Mouse (Mus musculus): ENCODE data around the gene Creb5.

The Creb5 gene

GRCm38 (mm10) chr6:53429891-53430290 is 142.8 kb downstream of the Creb5 start:
- DNase-seq (ENCODE audit: low read depth, low spot score), result no peak

DNA sequence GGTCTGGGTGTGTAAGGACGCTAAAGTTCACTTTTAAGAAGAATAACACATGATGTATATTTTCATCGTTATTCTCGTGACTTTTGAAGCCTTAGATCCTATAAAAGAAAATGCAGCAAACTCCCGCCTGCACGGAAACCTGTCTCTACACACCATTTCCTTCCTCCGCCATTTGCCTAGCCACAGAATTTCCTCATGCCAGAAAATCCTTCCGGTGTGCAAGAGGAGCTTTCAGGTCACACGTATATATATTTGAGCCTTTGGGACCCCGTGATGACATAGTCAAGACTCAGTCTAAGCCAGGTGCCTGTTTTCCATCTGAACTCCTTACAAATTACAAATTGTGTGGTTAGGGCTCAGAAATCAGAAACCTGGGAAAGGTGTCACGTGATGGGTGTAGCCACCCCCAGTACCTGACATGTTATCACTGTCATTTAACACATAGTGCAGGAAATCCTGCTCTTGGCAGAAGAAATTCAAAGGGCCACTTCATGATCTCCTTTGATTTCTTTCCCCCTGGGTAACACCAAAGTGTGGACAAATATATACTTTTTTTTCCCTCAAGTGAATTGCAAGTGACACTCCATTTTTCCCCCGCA is 158.9 kb downstream of the Creb5 start:
- no peak for DNase-seq (ENCODE audit: low read depth, low spot score)

DNA sequence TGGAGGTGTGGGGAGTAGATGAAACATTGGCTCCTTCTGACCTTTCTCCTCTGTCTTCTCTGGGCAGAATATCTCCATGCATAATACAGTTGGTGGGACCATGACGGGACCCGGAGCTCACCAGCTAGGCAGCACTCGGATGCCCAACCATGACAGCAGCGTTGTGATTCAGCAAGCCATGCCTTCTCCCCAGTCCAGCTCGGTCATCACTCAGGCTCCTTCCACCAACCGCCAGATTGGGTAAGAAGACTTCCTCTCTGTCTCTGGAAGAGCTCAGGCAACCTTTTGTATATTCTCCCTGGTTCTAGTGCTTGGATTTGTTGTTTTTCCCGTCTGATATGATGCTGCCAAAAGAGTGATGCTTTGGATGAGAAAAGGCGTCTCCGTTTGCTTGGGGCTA is 160.4 kb downstream of the Creb5 start:
- DNase-seq (ENCODE audit: low read depth, low spot score), result no peak

DNA sequence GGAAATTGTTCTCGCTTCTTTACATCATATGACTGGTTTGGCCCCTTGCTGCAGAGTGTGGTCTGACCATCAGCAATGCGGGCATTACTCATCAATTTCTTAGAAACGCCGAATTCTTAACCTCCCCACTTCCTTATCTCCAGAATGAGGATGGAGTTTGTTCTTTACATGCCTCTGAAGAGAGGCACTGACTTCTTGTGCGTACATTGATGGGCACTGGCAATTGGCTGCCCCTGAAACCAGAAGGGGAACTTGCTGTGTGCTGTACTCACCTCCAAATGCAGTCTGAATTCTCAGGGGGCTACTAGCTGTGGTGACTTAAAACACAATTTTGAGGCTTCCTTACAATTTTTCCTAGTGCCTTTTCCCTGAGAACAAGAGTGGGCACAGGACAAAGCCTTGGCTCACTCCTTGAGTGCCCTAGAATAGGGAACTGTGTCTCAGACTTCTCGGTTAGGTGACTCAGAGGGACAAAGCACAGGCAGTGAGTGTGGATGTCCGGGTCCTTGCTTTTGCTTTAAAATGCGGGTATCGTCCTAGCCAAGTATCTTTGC is 161.3 kb downstream of the Creb5 start:
- DNase-seq (ENCODE audit: low read depth, low spot score), result no peak

- DNase-seq (ENCODE audit: low read depth, low spot score), result no peak
These were observed 162.5 kb downstream of the Creb5 start for GRCm38 (mm10) chr6:53449437-53450173.

GRCm38 (mm10) chr6:53450494-53450893 is 163.4 kb downstream of the Creb5 start:
- no peak for DNase-seq (ENCODE audit: low read depth, low spot score)

DNA sequence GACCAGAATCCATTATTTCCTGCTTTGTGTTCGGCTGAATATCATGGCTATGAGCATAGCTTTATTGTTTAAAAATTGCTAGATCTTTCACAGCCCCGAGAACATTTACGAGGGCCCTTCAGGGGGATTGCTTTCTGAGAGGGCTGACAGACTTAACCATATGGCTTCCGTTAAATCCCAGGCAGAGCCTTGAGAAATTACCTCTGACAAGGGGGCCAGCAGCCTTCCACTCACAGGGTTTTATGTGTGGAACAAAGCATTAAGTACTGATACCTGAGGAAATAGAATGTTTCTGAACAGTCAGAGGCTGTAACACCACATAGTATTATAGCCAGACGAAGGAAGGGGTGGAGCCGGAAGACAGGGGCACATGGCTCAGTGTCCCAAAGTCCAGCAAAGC is 165.2 kb downstream of the Creb5 start:
- DNase-seq (ENCODE audit: low read depth, low spot score), result no peak

DNA sequence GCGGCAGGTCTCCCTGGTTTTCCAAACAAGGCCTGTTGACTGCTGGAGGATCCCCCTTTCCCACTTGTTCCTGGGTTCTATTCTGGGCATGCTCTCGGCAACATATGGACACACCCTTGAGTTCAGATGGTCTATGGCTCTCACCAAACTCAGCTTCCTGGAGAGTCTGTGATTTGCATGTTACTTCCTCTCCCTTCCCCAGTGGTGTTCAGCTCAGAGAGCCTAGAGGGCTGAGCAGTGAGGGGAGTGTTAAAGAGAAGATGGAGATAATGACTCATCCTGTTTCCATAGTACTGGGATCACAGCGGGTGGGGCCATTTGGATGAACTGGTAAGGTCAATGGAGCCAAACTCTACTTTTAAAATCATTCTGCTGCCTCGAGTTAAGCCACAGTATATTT is 168.4 kb downstream of the Creb5 start:
- DNase-seq (ENCODE audit: low read depth, low spot score), result peak; percentile 50

GRCm38 (mm10) chr6:53456111-53456510 is 169.0 kb downstream of the Creb5 start:
- no peak for DNase-seq (ENCODE audit: low read depth, low spot score)

GRCm38 (mm10) chr6:53459995-53460747 is 173.1 kb downstream of the Creb5 start:
- no peak for DNase-seq (ENCODE audit: low read depth, low spot score)

DNA sequence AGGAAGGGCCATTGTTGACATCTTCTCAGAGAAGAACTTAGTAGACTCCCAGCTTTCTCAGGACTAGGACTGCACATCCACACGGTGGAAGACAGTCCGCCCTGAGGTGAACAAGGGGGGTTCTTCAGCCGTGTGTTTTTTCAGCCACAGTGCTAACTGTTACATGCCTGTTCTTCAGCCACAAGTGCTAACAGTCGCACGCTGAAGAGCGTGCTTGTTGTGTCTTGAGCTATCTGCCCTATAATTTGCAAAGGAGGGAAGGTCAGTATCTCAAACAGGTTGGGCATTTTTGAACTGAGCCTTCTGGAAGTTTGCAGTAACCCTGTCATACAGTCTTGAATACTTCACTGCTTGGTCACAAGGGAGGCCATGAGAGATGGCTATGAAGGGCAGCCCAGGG is 174.0 kb downstream of the Creb5 start:
- no peak for DNase-seq (ENCODE audit: low read depth, low spot score)

DNA sequence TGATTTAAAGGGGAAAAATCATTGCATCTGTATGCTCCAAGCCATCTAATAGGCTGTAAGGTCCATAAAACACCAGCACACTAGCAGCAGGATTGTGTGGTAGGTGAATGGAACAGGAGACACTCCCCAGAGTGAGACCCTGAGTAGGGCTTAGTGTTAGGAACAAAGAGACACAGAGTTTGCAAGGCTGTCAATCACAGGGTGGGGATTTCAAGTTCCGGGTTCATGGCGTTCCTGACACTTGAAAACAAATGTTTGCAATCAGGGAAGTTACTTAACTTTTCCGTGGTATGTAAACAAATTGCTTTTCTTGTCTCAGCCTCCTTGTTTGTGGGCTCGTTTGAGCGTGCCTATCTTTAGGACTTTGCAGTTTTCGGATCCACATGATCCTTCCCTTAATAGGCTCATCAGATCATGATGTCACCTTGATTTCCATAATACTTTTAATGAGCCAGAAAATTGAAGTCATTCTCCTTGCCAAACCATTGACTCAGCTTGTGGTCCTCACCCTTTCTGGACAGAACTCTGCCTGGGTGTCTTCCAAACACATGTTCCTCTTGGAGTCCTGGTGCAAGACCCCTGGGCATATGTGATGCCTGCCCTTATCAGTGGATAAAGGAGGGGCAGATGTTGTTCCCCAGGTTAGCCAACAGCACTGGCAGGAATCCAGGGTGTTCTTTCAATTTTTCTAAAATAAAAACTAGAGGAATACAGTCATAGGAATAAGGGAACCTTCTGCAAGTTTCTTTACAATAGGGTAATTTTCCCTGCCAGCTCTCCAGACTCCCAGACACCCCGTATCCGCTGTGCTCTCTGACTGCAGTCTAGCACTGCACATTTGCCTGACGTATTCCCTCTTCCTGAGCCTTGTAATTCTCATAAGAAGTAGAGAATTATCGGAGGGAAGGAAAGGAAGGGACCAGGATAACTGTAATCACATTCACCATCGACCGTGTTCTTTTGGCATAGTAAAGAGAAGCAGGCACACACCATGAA is 175.0 kb downstream of the Creb5 start:
- no peak for DNase-seq (ENCODE audit: low read depth, low spot score)

- DNase-seq (ENCODE audit: low read depth, low spot score), result no peak
These were observed 175.7 kb downstream of the Creb5 start for GRCm38 (mm10) chr6:53462802-53463201.

GRCm38 (mm10) chr6:53463261-53463813 is 176.3 kb downstream of the Creb5 start:
- DNase-seq (ENCODE audit: low read depth, low spot score), result no peak

DNA sequence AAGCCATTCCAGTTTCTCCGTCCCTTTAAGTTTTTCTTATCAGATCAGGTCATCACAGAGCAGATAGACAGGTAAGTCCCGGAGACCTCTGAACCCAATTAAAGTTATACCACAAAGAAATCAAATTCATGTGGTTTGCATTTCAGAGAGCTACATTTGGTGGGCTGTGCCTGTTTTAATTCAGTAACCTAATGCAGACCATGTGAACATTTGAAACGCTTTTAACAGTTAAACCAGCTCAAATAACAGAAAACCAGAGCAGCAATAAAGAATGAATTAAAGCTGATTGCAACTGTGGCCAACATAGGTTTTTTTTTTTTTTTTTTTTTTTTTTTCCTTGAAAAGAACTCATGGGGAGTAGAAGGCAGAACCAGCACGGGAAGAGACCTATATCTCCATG is 182.1 kb downstream of the Creb5 start:
- no peak for DNase-seq (ENCODE audit: low read depth, low spot score)

DNA sequence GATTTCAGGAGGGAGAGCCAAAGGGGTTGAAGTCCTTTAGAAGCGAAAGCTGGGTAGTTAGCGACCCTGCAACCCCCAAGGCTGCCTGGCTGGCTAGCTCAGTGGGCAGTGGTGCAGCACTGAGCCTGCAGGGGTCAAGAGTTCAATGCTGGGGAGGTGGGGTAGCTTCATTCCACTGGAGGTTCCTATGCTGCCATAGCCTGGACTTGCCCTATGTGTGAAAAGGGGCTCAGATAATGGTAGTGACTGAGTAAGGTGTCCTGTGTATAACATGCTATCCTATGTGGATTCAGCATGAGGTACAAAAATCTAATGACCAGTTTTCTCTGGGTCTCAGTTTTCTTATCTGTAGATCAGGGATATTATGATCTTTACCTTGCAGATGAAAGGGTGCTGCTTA is 182.6 kb downstream of the Creb5 start:
- no peak for DNase-seq (ENCODE audit: low read depth, low spot score)

GRCm38 (mm10) chr6:53470559-53470958 is 183.5 kb downstream of the Creb5 start:
- DNase-seq (ENCODE audit: low read depth, low spot score), result no peak

DNA sequence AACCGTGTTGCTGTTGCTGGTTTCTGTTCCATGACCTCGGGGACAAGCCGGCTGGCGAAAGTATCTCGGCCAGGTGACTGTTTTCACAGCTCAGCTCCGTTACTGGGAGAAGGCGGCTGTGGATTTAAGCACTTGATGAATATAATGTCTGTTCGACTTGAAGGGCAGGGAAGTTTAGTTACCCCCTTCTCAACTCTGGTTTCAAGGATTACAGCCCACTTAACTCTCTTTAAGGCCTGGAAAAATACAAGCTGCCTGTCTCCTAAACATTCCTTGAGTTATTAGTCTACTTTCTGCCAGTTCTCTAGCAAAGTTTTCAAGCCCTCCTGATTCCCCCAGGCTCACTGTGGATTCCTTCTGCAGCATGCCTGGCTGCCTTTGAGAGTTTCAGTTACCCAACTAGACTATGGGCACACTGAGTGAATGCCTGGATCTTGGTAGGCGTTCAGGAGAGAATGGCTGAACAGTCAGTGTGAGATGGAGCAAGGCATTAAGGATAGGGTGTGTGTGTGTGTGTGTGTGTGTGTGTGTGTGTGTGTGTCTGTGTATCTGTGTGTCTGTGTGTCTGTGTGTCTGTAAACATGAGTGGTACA is 184.0 kb downstream of the Creb5 start:
- no peak for DNase-seq (ENCODE audit: low read depth, low spot score)

DNA sequence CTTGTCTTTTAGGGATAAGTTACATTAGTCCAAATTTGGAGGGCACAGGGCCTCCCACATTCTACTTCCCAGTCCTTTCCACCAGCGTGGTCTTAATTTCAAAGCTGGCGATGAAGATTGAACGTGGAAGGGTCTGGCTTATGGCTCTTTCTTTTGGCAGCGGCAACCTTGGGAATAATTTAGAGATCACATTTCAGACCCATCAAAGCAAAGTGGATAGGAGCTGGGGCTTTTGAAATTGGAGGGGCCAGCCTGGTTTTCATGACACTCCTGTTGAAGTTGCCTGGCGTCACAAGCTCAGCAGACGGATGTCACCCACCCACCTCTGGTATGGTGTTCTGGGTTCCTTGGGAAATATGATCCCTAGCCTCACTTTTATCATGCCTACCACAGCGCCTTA is 185.7 kb downstream of the Creb5 start:
- DNase-seq (ENCODE audit: low read depth, low spot score), result no peak

- no peak for DNase-seq (ENCODE audit: low read depth, low spot score)
These were observed 190.4 kb downstream of the Creb5 start for GRCm38 (mm10) chr6:53477501-53477900.

DNA sequence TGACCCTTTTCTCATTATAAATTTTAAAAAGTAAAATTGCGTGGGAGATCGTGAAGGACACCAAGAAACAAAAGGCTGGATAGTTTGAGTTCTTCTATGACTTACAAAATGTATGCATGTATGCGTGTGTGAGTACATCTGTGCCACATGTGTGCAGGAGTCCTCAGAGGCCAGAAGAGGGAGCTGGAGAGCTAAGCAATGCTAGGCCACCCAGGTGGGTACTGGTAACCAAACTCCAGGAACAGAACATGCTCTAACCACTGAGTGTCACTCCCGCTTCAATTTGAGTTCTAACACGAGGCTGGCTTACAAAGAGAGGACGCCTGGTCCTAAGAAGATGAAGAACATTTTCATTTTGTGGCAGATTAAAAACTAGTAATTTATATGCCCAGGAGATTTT is 203.8 kb downstream of the Creb5 start:
- no peak for DNase-seq (ENCODE audit: low read depth, low spot score)
